Mouse (Mus musculus) cerebellum, postnatal 10 days (tissue): ENCODE data around the gene Krtap16-1.

Source experiments
- DNase-seq, 2 experiments: peaks; one replicate each; pipeline ENCODE4 v3.0.0; 2021; ENCODE audit warnings: mixed read lengths in 2 of 2

Krtap16-1 gene

DNA sequence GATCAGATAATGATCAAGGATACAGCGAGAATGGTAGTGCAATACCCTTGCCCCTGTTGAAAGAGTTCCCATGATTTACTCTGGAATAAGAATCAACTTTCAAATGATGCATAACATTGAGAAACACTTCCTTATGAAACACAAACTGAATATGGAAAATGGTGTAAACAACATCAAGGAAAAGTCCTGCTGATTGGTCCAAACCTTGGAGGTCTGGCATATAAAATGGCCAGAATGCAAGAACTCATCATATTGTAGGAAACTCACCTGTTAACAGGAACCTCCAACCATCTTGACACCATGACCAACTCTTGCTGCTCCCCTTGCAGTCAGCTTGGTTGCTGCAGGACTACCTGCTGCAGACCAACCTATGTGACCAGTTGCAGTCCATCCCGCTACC, 38.2 kb downstream of the Krtap16-1 start, which contains the start of gene Krtap9-5:
TSS of gene Krtap9-5 (plus strand) at position 301 of the 400 bp plus-strand sequence.
- DNase-seq, result no peak

DNA sequence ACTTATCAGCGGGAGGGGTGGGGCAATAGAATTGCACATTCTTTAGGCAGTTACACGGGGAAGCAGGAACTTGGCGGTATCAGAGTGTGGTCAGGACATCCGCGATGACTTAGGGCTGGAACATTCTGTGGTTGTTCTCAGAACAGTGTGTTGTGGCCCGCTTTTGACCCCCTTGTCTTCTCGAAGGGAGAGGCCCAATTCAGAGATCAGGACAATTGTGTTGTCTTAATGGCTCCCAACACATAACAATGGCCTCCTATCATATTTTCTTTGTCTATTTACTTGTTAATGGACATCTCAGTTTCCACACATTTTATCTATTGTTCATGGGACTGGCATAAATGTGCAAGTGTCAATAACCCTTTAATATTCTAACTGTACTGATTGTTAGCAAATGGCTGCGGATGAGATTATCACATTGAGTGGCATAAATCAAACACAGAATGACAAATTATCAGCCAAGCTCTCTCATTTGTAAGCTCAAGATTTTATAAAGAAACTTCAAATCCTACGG, 48.6 kb downstream of the Krtap16-1 start:
- no peak for DNase-seq

DNA sequence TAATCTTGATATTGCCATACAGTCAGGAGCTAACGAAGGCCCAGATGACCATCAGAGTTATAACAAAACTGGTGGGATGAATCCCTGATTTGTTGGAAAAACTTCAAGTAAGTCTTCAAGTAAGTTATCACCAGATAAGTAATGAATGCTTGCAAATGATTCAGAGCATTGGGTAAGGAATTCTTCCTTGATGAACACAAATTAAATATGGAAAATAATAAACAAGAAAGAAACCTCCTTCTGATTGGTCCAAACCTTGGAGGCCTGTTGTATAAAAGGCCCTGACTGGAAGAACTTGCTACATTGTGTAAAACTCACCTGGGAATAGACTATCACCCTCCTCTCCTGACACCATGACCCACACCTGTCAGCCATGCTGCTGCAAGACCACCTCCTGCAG, 50.4 kb downstream of the Krtap16-1 start, which contains the start of gene Krtap31-2:
TSS of gene Krtap31-2 (plus strand) at position 301 of the 400 bp plus-strand sequence.
- DNase-seq, result no peak
